Mouse (Mus musculus) CD4-positive, CD25-positive, alpha-beta regulatory T cell, adult 2 months (primary cell): ENCODE results near the gene Flywch1.
"Not testable (repeated sequence)": the region's sequence is repeated elsewhere in the genome, so short reads cannot be mapped to it uniquely, and the experiment has no call there.

Experiments used
- DNase-seq: peaks from one replicate; pipeline ENCODE4 v3.0.0-alpha.2; 2012; ENCODE audit warnings: low read depth, low spot score

Gene Flywch1

GRCm38 (mm10) chr17:23778447-23778846 is 7.0 kb upstream of the Flywch1 start:
- no peak for DNase-seq

DNA sequence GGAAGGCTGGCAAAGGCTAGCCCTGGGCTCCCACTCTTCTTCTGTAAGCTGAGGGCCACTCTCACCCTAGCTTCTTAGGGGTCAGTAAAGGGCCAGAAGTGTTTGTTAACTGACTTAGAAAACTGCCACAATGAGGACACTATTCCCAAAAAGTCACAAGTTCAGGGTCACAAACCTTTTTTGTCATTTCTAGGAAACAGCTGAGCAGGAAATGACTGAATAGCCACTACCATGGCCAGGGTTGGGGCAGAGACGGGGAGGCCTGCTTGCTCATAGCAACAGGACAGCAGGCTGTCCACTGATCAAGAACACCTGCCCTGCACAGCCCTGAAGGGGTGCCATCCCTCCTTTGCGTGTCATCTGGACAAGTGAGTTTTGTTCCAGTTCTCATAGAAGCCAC is 5.7 kb upstream of the Flywch1 start:
- no peak for DNase-seq

DNA sequence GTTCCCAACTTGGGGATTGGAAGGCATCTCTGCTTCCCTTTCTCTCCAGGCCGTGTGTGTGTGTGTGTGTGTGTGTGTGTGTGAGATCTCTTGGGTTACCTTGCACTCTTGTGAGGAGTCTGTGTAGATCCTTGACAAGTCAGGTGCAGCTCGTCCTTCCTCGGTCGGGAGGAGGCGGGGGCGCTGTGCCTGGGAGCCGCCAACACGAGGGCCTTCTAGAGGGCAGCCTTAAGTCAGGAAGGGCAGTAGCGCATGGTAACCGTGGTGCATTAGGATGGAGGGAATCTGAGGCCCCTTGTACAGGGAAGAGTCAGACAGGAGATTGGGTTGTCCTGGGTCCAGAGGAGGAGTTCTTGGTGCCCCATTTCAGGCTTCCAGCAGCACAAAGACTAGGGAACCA is 4.8 kb upstream of the Flywch1 start:
- no peak for DNase-seq

DNA sequence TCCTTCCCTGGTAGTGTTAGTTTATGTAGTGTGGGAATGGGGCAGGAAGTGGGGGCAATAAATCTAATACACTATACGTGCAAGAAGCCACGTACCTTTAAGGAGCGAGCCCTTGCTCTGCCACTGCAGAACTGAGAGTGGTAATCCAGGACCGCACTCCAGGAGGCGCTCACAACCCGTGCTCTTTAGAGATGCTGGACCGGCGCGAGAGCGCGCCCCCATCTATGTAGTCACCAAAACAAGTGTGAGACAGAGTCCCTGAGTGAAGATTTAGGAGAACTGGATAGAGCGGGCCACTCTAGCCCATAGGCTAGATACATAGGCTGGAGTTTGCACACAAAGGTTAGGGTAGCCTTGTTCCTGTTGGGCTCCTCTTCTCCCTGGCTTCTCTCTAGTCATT is 2.7 kb upstream of the Flywch1 start:
- DNase-seq: peak; percentile 92

GRCm38 (mm10) chr17:23773676-23774075 is 2.3 kb upstream of the Flywch1 start:
- DNase-seq: no peak

GRCm38 (mm10) chr17:23772219-23772556 is 786 bp upstream of the Flywch1 start:
- not testable (repeated sequence) for DNase-seq

- DNase-seq: no peak
Observed at GRCm38 (mm10) chr17:23770896-23771283, 512 bp downstream of the Flywch1 start.

DNA sequence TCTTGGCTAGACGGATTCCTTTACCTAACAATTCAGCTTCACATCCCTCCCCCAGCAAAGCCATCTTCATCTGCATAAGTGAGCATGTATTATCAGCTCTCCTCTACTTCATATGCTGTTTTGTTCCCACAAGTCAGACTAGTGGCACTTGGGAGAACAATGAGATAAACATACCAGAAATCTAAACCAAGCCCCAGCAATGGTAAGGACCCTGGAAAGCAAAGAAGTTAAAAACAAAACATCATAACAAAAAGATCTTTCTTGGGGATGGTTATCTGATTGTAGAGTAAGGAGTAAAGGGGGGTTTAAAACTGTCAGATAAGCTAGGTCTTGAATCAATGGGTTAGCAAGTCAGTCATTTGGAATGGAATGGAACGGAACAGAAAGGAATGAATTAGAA is 909 bp downstream of the Flywch1 start:
- DNase-seq: no peak

DNA sequence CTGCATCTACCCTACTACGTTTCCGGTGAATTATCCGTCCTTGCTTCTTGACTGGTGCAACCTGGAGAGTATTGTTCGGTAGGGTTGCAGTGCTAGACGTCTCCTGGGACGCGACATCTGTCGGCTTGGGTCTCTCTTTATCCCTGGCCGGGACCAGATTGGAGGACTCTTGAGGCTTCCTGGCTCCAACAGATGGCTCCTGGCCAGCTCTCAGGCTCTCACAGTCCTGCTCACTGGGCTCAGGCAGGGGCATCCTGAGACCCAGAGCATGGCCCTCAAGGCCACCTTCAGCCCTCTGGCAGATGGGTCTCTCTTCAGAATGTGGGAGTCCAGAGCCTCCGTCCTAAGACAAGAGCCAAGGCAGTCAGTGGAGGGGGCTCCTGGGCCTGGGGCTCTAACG is 8.4 kb downstream of the Flywch1 start:
- no peak for DNase-seq

DNA sequence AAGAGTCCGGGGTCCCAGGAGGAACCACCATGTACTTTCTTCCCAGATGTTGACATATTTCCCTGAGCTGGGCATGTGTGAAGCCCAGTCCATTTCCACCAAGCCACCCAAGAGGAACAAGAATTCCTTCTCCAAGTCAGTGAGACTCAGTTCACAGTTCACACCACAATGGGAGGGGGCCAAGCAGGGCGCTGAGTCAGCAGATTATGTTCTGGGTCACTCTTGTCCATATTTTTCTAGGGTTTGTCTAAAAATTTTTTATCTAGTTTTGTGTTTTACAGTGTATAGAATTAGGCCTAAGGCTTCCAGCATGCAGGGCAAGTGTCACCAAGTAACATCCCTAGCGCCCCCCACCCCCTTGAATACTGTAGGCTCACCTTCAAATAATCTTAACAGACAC is 10.2 kb downstream of the Flywch1 start:
- no peak for DNase-seq

DNA sequence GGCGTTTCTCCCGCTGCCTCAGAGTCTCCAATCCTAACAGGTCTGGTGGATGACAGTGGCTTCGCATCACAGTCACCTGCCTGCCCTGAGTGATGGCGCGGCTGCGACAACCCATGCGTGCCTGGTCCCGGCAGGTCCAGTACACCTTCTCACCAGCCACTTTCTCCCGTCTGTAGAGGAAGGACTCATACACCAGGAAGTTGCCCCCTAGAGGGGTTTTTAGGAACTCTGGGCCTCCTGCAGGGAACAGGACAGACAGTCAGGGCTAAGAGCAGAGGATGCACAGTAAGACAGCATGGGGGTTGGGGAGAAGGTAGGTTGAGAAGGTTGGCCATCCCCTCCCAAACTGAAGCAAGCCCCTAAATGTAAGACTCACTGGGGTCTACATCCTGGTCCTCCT is 11.2 kb downstream of the Flywch1 start:
- DNase-seq: no peak

GRCm38 (mm10) chr17:23758801-23759200 is 12.6 kb downstream of the Flywch1 start:
- no peak for DNase-seq

- DNase-seq: no peak
Observed at GRCm38 (mm10) chr17:23757581-23757980, 13.8 kb downstream of the Flywch1 start.

GRCm38 (mm10) chr17:23755689-23756088 is 15.7 kb downstream of the Flywch1 start:
- DNase-seq: no peak

- no peak for DNase-seq
Observed at GRCm38 (mm10) chr17:23749400-23750191, 21.8 kb downstream of the Flywch1 start.

GRCm38 (mm10) chr17:23748631-23749391 is 22.6 kb downstream of the Flywch1 start:
- peak; percentile 87 for DNase-seq

DNA sequence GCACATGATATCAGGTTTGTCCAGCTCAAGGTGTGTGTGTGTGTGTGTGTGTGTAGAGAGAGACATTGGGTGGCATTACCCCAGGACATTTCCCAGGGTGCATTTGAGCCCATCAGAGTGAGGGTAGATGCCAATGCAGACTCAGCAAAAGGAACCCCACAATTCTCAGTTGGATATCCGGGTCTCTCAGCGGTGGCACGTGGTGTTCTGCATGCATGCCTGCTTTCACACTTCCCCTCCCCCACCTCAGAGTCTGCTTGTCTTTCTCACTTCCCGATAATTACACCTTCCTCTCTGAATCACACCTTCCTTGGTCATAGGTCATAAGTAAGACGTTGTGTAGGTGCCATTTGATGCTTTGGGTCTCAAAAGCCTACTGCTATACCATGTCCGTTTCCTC is 23.4 kb downstream of the Flywch1 start:
- peak; percentile 44 for DNase-seq

DNA sequence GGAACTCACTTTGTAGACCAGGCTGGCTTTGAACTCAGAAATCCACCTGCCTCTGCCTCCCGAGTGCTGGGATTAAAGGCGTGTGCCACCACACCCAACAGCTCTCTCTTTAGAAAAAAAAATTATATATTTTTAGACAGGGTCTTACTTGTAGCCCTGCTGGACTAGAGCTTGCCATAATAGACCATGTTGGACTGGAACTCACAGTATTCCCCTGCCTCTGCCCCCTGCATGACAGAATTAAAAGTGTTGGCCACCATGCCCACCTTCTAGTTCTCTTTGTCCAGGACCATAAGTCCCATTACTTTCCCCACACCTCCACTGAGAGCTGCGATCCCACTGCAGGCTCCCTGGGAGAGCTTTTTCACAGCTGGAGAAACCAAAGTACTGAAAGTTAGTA is 23.9 kb downstream of the Flywch1 start:
- DNase-seq: no peak

DNA sequence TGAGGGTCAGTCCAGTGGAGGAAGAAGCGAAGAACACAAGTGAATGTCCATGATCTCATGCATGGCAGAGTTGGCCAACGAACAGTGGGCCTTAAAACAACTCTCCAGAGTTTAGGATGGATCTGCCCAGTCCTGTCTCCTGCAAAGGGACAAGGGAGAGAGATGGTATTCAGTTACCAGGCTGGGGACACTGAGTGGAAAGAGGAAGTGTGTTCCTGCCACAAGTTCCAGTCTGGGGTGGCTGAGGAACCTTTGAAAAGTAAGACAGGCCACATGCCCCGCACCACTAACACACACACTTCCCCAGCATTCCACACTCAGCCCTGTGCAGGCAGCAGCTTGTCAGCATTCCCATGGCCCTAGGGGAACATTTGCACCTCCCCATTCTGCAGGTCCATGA is 24.6 kb downstream of the Flywch1 start:
- DNase-seq: no peak

GRCm38 (mm10) chr17:23746311-23746710 is 25.1 kb downstream of the Flywch1 start:
- DNase-seq: peak; percentile 64

DNA sequence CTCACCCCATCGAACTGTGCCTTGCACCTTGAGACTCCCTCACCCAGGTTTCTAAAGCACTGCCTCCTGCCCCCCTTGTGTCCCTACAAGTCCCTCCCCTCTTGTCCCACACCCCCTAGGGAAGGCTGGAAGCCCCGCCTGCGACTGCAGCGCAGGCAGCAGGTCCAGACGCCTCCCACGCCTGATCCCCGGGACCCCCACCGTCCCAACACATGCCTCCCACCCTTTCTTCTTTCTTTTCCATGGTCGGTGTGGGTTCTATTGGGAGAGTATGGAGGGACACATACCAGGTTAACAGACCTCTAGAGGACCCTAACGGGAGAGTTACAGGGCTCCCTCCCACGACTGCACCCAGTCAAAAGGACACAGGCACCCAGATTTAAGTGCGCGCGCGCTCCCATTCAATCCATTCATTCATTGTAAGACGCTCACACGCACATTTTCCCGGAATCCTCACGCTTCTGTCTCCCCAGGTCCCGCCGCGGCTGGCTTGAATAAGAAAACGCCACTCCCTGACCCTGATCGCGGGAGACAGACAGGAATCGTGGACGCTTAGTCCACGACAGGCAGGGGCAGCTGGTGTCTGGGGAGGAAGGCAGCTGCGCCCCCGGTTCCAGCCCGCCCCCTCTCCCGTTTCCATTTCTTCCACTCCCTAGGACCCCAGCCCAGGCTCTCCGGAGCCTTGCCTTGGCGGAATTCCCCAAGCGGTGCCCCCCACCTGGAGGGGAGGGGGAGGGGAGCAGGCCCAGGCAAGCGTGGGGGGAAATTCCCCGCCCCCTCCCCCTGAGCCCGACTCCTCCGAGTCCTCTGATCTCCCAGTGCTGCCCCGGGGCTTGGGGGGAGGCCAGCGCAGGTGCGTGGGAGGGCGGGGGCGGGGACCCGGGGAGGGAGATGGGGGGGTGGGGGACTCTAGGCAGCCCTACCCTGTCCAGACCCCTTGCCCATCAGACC is 25.8 kb downstream of the Flywch1 start, which contains the start of gene Kremen2:
Gene Kremen2 (minus strand): TSS at position 533 of the 951 bp plus-strand sequence.
- DNase-seq: peak; percentile 55

GRCm38 (mm10) chr17:23744651-23745050 is 26.8 kb downstream of the Flywch1 start:
- no peak for DNase-seq
